Mouse (Mus musculus) spleen, adult 2 months (tissue): ENCODE measurements around the gene Inhba.

Source experiments
- CTCF ChIP-seq: fragments of 200-500 bp; IDR thresholded peaks from 2 replicates; pipeline ENCODE4 v1.5.1; 2011; ENCODE audit warnings: mild to moderate bottlenecking, inconsistent platforms; ENCODE audit not compliant: insufficient read depth, insufficient read length, insufficient replicate concordance; ENCODE audit errors: extremely low read depth
- POLR2A ChIP-seq: fragments of 200-500 bp; IDR thresholded peaks from 2 replicates; pipeline ENCODE4 v1.6.1; 2011; ENCODE audit warnings: low read depth, low read length, inconsistent platforms

DNA sequence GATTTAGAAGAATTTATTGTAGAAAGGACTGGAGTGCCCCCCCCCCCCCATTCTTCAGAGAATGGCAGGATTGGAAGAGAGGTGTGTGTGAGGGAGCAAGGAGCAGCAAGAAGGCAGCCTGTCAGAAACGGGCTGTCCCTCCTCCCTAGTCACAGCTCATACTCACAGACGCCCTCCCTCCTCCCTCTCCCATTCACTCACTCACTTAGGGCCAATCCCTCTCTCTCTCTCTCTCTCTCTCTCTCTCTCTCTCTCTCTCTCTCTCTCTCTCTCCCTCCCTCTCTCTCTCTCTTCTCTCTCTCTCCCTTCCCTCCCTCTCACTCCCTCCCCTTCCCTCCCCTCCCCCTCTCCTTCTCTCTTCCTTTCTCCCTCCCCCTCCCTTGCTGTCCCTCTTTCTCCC lies 4.9 kb downstream of the Inhba start:
- no peak for TF ChIP-seq CTCF
- no peak for TF ChIP-seq POLR2A
